Mouse (Mus musculus): ENCODE data around the gene Ap5s1. TPM values are rescaled to one million over a fixed set of nuclear protein-coding genes. Genes with fewer than 3 reads are reported as not detected.
A peak's percentile ranks its signal among the peaks of the same experiment; 100 is the strongest.

The Ap5s1 gene
- polyA plus RNA-seq, 1 experiment from 2014 or later = 32.4 TPM

DNA sequence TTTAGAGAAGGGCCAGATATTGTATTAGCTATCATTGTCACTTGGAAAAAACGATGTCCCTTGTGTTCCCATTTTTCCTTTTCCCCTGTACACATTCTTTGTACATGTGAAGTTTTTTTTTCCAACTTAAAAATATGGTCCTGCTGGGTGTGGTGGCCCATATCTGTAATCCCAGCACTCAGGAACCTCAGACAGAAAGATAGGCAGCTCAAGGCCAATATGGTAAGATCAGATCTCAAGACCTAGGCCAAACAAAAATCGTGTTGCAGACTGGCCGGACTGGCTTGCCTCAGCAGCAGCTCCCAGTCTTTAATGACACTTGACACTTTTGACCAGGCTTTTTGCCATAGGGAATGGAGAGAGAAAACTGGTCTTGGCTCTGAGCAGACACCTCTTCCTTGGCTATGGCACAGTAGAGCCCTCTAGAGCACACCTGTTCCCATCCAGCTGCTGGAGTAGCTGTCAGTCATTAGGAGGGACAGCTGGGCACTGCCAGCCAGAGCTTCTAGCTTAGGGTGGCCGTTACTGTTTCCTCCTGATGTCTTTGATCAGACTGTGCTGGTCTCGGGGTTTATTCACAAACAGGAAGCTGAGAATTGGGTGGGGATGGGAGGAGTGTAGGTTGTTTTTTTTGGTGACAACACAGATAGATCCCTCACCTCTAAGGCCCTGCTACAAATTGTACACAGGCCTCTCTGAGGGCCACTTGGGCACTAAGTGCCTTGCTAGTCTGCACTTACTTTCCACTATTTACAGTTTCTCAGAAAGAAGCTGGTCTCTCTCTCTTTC is 17.2 kb upstream of the Ap5s1 start:
- WGBS = 41% methylated on average over 5 of the region's 5 CpGs
- no peak for ATAC-seq
- H3K36me3 ChIP-seq (ENCODE audit: poor library complexity, severe bottlenecking) = peaks cover 36% of the 10 kb centered on the region
- H3K4me1 ChIP-seq = peaks cover 53% of the 10 kb centered on the region
- H3K4me2 ChIP-seq = peak overlapping the region; percentile 41
- no peak overlapping the region for H3K4me3 ChIP-seq
- H3K9me3 ChIP-seq (replicated peaks) = no peaks in the 10 kb centered on the region
- H3K27me3 ChIP-seq = no peaks in the 10 kb centered on the region
- no peak overlapping the region for H3K9ac ChIP-seq
- H3K27ac ChIP-seq = peak overlapping the region; percentile 81

DNA sequence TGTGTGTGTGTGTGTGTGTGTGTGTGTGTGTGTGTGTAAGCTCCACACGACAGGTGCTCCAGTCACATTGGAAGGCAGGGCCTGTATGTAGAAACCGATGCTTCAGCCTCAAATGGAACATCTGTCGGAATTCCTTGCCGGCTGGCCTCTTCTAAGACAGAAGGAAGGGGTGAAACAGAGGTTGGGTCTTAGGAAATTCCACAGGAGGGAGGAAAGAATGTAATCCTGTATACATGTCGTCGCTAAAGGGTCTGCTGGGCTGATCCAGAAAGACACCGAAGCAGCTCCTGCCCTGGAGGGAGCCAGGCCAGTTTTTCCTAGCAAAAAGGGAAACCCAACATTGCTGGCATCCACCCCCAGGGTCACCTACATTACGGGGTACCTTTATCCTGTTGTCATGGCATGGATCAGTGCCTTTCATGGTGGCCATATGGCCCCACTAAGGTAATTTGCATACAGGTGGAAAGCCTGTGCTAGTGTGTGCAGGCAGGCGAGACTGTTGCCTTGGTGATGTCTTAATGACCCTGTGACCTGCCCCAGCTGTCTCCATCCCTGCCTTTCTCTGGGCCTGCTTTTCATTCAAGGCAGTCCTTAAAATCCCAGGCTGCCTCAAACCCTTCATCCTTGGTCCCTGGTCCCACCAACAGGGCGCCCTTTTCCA is 16.4 kb upstream of the Ap5s1 start:
- 7% methylated on average over 10 of the region's 10 CpGs for WGBS
- Histone ChIP-seq H3K27me3 (no peaks in the 10 kb centered on the region), H3K36me3 (ENCODE audit: poor library complexity, severe bottlenecking) (peaks cover 41% of the 10 kb centered on the region), H3K9ac (peak overlapping the region; percentile 40), H3K27ac (peak overlapping the region; percentile 81), H3K4me1 (peaks cover 53% of the 10 kb centered on the region), H3K9me3 (replicated peaks) (no peaks in the 10 kb centered on the region), H3K4me3 (no peak overlapping the region), H3K4me2 (peak overlapping the region; percentile 41)
- ATAC-seq = peak; percentile 60

- no peak for ATAC-seq
- H3K4me1 ChIP-seq = peaks cover 52% of the 10 kb centered on the region
- H3K4me3 ChIP-seq = no peak overlapping the region
- H3K27me3 ChIP-seq = no peaks in the 10 kb centered on the region
- WGBS = 69% methylated on average over 7 of the region's 7 CpGs
- H3K9ac ChIP-seq = peak overlapping the region; percentile 40
- peak overlapping the region; percentile 81 for H3K27ac ChIP-seq
- H3K9me3 ChIP-seq (replicated peaks) = no peaks in the 10 kb centered on the region
- H3K4me2 ChIP-seq = peak overlapping the region; percentile 41
- H3K36me3 ChIP-seq (ENCODE audit: poor library complexity, severe bottlenecking) = peaks cover 41% of the 10 kb centered on the region
These were observed 15.9 kb upstream of the Ap5s1 start for GRCm38 (mm10) chr2:131191005-131191390.

DNA sequence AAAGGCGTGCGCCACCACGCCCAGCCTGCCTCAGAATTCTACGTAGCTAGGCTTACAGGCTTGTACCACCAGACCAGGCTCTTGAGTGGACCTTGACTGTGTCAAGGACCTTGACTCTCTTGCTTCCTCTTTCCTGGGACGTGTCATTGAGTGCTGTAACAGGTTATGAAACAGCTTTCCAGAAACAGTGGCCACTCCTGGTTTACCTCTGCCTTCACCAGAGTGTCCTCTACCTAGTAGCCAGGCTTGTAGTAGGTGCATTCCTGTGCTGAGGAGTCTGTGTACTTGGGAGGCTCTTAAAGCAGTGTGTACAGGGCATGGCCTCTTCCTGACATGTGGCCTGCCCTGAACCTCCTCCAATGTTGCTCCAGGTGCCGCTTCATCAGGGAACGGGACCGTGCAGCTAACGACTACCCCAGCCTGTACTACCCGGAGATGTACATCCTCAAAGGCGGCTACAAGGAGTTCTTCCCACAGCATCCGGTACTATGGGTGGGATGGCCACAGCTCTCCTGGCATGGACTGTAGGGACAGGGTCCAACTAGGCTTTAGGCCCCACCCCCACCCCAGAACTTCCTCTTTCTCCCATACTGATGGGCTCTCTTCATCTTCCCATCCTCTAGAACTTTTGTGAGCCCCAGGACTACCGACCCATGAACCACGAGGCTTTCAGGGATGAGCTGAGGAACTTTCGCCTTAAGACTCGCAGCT is 10.1 kb upstream of the Ap5s1 start:
- ATAC-seq = no peak
- WGBS = 92% methylated on average over 16 of the region's 16 CpGs
- H3K4me1 ChIP-seq = 0 out of 2 replicates have a peak, but pooled peaks cover 2% of the 10 kb centered on the region
- H3K4me3 ChIP-seq = no peak overlapping the region
- no peaks in the 10 kb centered on the region for H3K9me3 ChIP-seq (replicated peaks)
- H3K4me2 ChIP-seq = no peak overlapping the region
- no peaks in the 10 kb centered on the region for H3K27me3 ChIP-seq
- no peak overlapping the region for H3K9ac ChIP-seq
- H3K36me3 ChIP-seq (ENCODE audit: poor library complexity, severe bottlenecking) = peaks cover 64% of the 10 kb centered on the region
- H3K27ac ChIP-seq = no peak overlapping the region; the same call in 1 of the 2 replicates

- ATAC-seq = no peak
- Histone ChIP-seq H3K9ac (no peak overlapping the region), H3K4me2 (no peak overlapping the region), H3K27ac (no peak overlapping the region), H3K4me1 (0 out of 2 replicates have a peak, but pooled peaks cover 2% of the 10 kb centered on the region), H3K27me3 (no peaks in the 10 kb centered on the region), H3K36me3 (ENCODE audit: poor library complexity, severe bottlenecking) (peaks cover 32% of the 10 kb centered on the region), H3K9me3 (replicated peaks) (no peaks in the 10 kb centered on the region), H3K4me3 (no peak overlapping the region)
- 82% methylated on average over 2 of the region's 2 CpGs for WGBS
These were observed 6.2 kb upstream of the Ap5s1 start for GRCm38 (mm10) chr2:131200710-131201109.

- no peak overlapping the region for H3K9ac ChIP-seq
- 89% methylated on average over 3 of the region's 3 CpGs for WGBS
These were observed 5.6 kb upstream of the Ap5s1 start for GRCm38 (mm10) chr2:131201262-131201661.

DNA sequence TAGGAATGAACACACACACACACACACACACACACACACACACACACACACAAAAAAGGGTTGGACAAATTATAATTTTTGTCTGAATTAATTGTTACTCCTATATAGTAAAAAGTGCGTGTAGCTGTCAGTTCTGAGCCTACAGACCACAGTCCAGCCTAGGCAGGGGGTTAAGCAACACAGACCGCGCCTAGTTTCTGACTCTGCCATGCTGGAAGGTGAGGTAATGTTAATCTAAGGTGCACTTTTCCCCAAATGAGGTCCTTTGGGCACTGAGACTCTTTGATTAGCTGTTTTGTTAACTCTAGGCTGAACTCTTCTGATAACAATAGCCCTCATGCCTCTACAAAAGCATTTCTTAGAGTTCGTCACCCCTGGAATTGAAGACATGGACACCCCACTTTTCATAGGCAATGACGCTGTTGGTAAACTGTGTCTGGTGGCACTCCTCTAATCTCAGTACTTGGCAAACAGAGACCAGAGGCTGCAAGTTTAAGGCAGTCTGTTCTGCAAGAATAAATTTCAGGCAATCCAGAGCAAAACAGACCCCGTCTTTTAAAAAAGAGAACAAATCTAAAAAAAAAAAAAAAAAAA is 3.0 kb upstream of the Ap5s1 start:
- Histone ChIP-seq H3K4me2 (no peak overlapping the region), H3K4me3 (no peak overlapping the region), H3K9ac (no peak overlapping the region), H3K27ac (no peak overlapping the region), H3K27me3 (no peaks in the 10 kb centered on the region), H3K4me1 (0 out of 2 replicates have a peak, but pooled peaks cover 2% of the 10 kb centered on the region), H3K36me3 (ENCODE audit: poor library complexity, severe bottlenecking) (peaks cover 10% of the 10 kb centered on the region; the same call in 1 of the 2 replicates), H3K9me3 (replicated peaks) (no peaks in the 10 kb centered on the region)
- WGBS = 90% methylated on average over 6 of the region's 6 CpGs
- no peak for ATAC-seq

More at GRCm38 (mm10) chr2:131201262-131201661, 5.6 kb upstream of the Ap5s1 start:
- no peak overlapping the region for H3K4me3 ChIP-seq
- H3K27ac ChIP-seq = no peak overlapping the region
- H3K27me3 ChIP-seq = no peaks in the 10 kb centered on the region
- ATAC-seq = no peak
- peaks cover 32% of the 10 kb centered on the region for H3K36me3 ChIP-seq (ENCODE audit: poor library complexity, severe bottlenecking)
- H3K4me1 ChIP-seq = 0 out of 2 replicates have a peak, but pooled peaks cover 2% of the 10 kb centered on the region
- H3K9me3 ChIP-seq (replicated peaks) = no peaks in the 10 kb centered on the region
- no peak overlapping the region for H3K4me2 ChIP-seq

- Histone ChIP-seq H3K27me3 (no peaks in the 10 kb centered on the region), H3K27ac (no peak overlapping the region), H3K4me1 (peaks cover 5% of the 10 kb centered on the region; the same call in 1 of the 2 replicates), H3K4me2 (no peak overlapping the region), H3K4me3 (no peak overlapping the region), H3K9me3 (replicated peaks) (no peaks in the 10 kb centered on the region), H3K9ac (no peak overlapping the region), H3K36me3 (ENCODE audit: poor library complexity, severe bottlenecking) (peaks cover 4% of the 10 kb centered on the region; the same call in 1 of the 2 replicates)
- ATAC-seq = no peak
- WGBS = 59% methylated on average over 7 of the region's 7 CpGs
These were observed 2.4 kb upstream of the Ap5s1 start for GRCm38 (mm10) chr2:131204410-131204981.

- Histone ChIP-seq H3K9ac (no peak overlapping the region), H3K27ac (no peak overlapping the region), H3K4me1 (peaks cover 8% of the 10 kb centered on the region; the same call in 1 of the 2 replicates), H3K36me3 (ENCODE audit: poor library complexity, severe bottlenecking) (no peaks in the 10 kb centered on the region), H3K4me3 (no peak overlapping the region), H3K4me2 (no peak overlapping the region), H3K9me3 (replicated peaks) (no peaks in the 10 kb centered on the region), H3K27me3 (no peaks in the 10 kb centered on the region)
- ATAC-seq = no peak
- 87% methylated on average over 8 of the region's 8 CpGs for WGBS
These were observed 1.2 kb upstream of the Ap5s1 start for GRCm38 (mm10) chr2:131205521-131206182.

- Histone ChIP-seq H3K4me2 (no peak overlapping the region), H3K4me1 (peaks cover 19% of the 10 kb centered on the region), H3K27me3 (no peaks in the 10 kb centered on the region), H3K4me3 (no peak overlapping the region), H3K27ac (no peak overlapping the region), H3K9me3 (replicated peaks) (no peaks in the 10 kb centered on the region), H3K36me3 (ENCODE audit: poor library complexity, severe bottlenecking) (peaks cover 10% of the 10 kb centered on the region), H3K9ac (no peak overlapping the region)
- WGBS = 91% methylated on average over 2 of the region's 2 CpGs
- no peak for ATAC-seq
These were observed 1.5 kb downstream of the Ap5s1 start for GRCm38 (mm10) chr2:131208356-131208755.

All from forebrain, embryonic 13.5 days (tissue).